Mouse (Mus musculus) lung, adult 2 months (tissue): Measurements from ENCODE around the gene Rin2. TPM values are rescaled to one million over a fixed set of nuclear protein-coding genes. Genes with fewer than 3 reads are reported as not detected.
"Not testable (repeated sequence)": the region's sequence is repeated elsewhere in the genome, so short reads cannot be mapped to it uniquely, and the experiment has no call there.

Experiments
- DNase-seq: peaks from one replicate; pipeline ENCODE4 v3.0.0; 2022
- H3K4me1 ChIP-seq: fragments of 200-500 bp; 2 replicates; pipeline ENCODE4 v1.6.1; 2011; ENCODE audit warnings: low read length; ENCODE audit not compliant: control insufficient read depth, insufficient read depth
- H3K4me3 ChIP-seq: fragments of 200-500 bp; replicated peaks from 2 replicates; pipeline ENCODE3; 2011; ENCODE audit warnings: low read depth, mild to moderate bottlenecking, control low read depth, low read length; ENCODE audit errors: extremely low read depth
- CTCF ChIP-seq: fragments of 200-500 bp; IDR thresholded peaks from 2 replicates; pipeline ENCODE4 v1.5.1; 2011; ENCODE audit warnings: mild to moderate bottlenecking, low read length, control low read depth; ENCODE audit not compliant: insufficient read depth
- POLR2A ChIP-seq: fragments of 200-500 bp; IDR thresholded peaks from 2 replicates; pipeline ENCODE4 v1.6.1; 2011; ENCODE audit warnings: low read depth, mild to moderate bottlenecking, control low read depth, low read length, borderline replicate concordance; ENCODE audit errors: extremely low read depth
- whole genome bisulfite sequencing: fragments of 180-500 bp; shearing (Covaris S2); methylation state at CpG from one replicate; pipeline ENCODE4 v1.1.7; 2018; 5-methylcytosine and 5-hydroxymethylcytosine counted together
- polyA plus RNA-seq: library from polyadenylated mRNA; depleted of rRNA; stranded (reverse); fragments of >200 nt; gene quantifications from 2 replicates; pipeline ENCODE4 v1.2.3, GENCODE M21; 2012

The Rin2 gene
- polyA plus RNA-seq, 1 experiment = 44.3 TPM

DNA sequence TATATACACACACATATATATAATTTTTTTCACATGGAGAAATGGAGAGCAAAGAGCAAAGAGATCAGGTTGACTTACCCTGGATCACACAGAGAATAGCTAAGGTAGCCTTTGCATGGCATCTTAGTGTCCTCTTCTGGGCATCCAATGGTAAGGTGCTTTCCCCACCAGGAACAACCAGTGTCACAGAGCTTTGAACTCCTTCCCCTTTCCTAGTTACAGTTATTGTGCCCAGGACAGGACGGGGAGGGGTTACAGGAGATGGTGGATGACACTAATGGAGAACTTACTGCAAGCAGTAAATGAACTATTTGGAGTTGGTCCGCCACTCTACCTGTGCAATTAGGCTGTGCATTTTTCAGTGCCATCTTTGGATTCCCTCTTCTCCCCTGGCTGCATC lies 45.7 kb downstream of the Rin2 start:
- DNase-seq = no peak
- Histone ChIP-seq H3K4me3 (no peak overlapping the region), H3K4me1 (no peaks in the 10 kb centered on the region; the same call in 1 of the 2 replicates)
- TF ChIP-seq CTCF (no peak), POLR2A (no peak)
- 87% methylated on average over 2 of the region's 2 CpGs for WGBS

DNA sequence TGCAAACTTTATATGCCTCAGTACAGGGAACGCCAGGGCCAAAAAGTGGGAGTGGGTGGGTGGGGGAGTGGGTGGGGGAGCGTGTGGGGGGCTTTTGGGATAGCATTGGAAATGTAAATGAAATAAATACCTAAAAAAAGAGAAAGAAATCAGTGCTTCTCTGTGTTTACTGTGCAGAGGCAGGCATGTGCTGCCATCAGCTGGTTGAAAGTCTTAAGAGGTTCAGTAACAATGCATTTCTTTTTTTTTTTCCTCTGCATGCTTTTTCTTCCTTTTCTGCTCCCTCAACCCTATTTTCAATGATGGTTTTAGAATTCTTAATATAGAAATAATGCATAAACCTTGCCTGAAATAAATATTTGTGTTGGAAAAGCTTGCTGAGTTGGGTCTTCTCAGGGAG lies 47.3 kb downstream of the Rin2 start:
- H3K4me3 ChIP-seq, H3K4me1 ChIP-seq, DNase-seq: not testable (repeated sequence)
- WGBS = 69% methylated on average over 2 of the region's 2 CpGs

DNA sequence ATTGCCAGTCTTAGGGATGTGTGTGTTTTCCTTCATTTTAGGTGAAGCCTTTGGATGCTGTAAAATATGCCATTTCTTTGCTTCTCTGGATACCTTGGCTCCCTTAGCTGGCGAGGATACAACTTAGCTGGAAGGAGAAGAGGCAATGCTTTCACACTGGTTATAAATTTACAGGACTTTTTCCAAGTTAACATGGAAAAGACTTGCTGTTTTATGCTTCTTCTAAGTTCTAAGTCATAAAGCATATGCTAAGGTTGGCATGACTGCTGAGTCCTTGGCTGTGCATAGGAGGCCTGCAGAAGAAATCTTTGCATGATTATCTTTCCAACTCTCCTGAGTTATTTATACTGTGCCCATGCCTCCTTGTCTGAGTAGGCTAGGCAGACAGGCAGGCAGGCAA lies 49.3 kb downstream of the Rin2 start:
- DNase-seq = no peak
- TF ChIP-seq POLR2A (no peak), CTCF (no peak)
- H3K4me3 ChIP-seq = no peak overlapping the region
- no peaks in the 10 kb centered on the region; the same call in 1 of the 2 replicates for H3K4me1 ChIP-seq
- WGBS = 84% methylated on average over 1 of the region's 1 CpGs

DNA sequence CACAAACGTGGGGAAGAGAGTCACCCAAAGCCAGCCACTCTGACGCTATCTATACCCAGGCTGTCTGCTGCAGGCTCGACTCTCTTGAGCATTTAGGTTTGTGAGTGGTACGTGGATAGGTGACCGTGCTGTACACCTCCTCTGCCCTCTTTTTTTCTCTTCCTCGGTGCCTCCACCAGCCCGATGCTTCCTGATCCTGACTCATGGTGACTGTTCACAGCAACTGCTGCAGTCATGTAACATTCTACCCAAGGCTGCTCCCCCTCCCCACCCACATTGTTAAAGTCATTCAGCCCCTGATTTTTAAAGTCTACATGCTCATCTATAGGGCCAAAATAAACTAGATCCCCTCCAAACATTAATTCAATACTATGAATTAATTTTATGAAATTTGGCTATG lies 54.4 kb downstream of the Rin2 start:
- WGBS = 71% methylated on average over 7 of the region's 7 CpGs
- no peak for DNase-seq
- H3K4me1 ChIP-seq = no peaks in the 10 kb centered on the region; the same call in 1 of the 2 replicates
- TF ChIP-seq POLR2A = no peak
- TF ChIP-seq CTCF = no peak
- H3K4me3 ChIP-seq = no peak overlapping the region

DNA sequence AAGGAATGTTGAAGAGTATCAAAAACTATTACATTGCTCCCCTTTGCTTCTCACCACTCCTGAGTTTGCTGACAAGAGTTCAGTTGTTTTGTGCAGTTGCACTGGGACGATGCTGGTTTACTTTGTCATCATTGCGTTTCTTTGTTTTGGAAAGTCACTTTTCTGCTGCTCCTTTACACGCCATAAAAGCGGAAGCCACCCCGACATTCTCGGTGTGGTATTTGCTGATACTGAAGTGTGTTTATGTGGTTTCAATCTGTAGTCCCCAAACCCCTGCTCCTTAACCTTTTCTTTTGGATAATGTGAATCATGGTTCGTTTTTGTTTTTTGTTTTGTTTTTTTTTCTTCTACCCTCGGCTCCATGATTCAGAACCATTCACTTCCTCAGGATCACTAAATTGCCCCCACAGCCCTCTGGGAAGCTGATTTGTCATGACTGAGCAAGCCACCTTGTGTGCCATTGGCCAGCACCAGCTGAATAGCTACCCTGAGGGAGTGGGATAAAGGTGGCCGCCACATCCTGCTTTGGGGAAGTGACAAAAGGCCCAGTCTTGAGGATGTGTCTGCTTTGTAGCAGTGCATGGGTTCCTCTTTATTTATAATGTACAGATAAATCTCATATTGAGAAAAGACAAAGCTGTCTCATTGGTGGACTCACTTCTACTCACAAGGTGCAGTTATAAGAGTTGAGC lies 55.3 kb downstream of the Rin2 start:
- no peak for TF ChIP-seq POLR2A
- no peak for TF ChIP-seq CTCF
- 62% methylated on average over 9 of the region's 9 CpGs for WGBS
- no peak for DNase-seq
- Histone ChIP-seq H3K4me1 (no peaks in the 10 kb centered on the region; the same call in 1 of the 2 replicates), H3K4me3 (no peak overlapping the region)

DNA sequence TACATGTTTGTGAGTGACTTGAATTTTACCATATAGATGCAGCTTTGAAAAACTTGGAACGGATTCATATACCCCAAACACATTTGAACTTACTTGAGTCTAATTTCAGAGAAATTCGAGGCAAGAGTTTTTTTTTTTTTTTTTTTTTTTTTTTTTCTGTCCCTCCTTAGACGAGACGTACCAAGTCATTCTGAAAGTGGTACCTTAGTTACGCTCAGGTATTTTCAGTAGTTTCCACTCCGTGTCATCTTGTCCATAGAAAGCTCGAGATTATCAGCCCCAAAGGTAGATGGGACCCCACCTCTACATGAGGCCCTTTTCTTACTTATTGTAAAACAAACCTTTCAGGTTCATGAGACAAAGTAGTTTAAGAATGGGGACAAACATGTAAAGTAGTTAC lies 55.9 kb downstream of the Rin2 start:
- no peaks in the 10 kb centered on the region; the same call in 1 of the 2 replicates for H3K4me1 ChIP-seq
- 89% methylated on average over 7 of the region's 7 CpGs for WGBS
- H3K4me3 ChIP-seq = no peak overlapping the region
- TF ChIP-seq POLR2A (no peak), CTCF (no peak)
- no peak for DNase-seq

DNA sequence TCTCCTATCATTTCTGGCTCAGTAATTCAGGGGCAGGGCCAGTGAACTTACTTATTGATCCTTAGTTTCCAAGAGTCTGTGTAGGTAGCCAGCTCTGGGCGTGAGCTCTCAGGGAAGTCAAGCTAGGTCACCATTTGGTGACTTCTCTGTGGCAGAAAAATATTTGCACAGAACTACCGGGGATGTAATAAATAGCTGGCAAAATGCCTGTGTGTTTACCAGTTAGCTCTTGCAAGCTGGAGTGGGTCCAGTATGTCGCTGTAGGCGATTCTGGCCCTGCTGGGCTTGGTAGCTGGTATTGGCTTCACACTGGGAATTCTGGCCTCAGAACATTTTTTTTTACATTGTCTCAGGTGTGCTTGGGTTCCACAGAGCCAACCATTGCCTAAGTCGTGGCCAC lies 60.1 kb downstream of the Rin2 start:
- Histone ChIP-seq H3K4me3 (no peak overlapping the region), H3K4me1 (no peaks in the 10 kb centered on the region; the same call in 1 of the 2 replicates)
- WGBS = 53% methylated on average over 5 of the region's 5 CpGs
- no peak for DNase-seq
- TF ChIP-seq CTCF (no peak), POLR2A (no peak)

DNA sequence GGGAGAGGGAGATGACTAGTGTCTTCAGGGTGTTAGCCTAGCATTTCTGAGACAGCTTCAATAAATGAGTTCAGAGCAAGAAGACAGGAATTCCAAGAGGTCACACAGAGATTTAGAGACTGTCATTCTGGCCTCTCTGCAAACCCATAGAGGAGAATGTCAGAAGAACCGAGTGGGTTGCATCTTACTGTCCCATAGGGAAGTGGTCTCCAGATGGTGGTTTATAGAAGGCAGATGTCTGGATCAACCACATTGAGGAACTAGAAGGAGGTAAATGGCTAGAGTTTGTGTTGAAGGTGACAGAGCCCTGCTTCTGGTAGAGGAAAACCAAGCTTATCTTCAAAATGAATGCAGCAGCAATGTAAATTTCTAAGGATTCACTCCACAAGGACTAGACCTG lies 61.5 kb downstream of the Rin2 start:
- peaks cover 2% of the 10 kb centered on the region; the same call in 1 of the 2 replicates for H3K4me1 ChIP-seq
- 85% methylated on average over 1 of the region's 1 CpGs for WGBS
- no peak for DNase-seq
- no peak overlapping the region for H3K4me3 ChIP-seq
- TF ChIP-seq CTCF (no peak), POLR2A (no peak)

DNA sequence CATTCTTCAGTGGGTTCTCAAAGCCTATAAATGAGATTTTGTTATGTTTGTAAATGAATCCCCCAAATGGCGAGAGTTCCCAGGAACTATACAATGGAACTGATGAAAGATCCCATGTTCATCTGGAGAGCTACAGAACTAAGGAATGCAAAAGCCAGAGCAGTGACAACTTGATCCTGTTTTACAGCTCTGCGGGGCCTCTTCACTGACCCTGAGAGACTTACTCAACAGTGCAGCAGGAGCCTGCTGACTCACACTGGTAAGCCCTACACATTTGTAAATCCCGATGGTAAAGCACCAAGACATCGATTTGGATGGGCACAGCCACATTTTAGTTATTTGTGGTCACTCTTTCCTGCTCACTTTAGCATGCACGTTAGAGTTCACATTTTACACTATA lies 62.2 kb downstream of the Rin2 start:
- 64% methylated on average over 5 of the region's 5 CpGs for WGBS
- Histone ChIP-seq H3K4me1 (peaks cover 2% of the 10 kb centered on the region; the same call in 1 of the 2 replicates), H3K4me3 (no peak overlapping the region)
- no peak for DNase-seq
- TF ChIP-seq CTCF (no peak), POLR2A (no peak)

DNA sequence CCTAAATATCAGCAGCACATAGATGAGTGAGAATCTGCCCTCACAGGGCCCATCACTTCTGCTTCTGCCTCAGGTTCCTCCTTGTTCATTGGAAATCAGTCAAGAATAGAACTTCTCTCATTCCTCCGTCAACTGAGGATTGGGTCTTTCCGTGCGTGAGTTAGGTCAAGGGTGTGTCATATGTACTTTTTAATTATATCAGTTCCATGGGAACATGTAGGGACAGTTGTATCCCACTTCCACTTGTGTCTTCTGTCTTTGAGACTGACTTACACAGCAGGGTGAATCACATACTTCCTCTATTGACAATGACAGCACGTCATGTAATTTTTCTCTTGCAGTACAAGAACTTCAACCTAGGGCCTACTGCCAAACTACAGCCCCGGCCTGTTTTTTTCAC lies 65.7 kb downstream of the Rin2 start:
- TF ChIP-seq CTCF (no peak), POLR2A (no peak)
- WGBS = 82% methylated on average over 5 of the region's 5 CpGs
- no peak for DNase-seq
- Histone ChIP-seq H3K4me3 (no peak overlapping the region), H3K4me1 (peaks cover 2% of the 10 kb centered on the region; the same call in 1 of the 2 replicates)
